Mouse (Mus musculus): ENCODE measurements around the gene Gm10320.

- TF ChIP-seq ZNF384 (IDR thresholded peaks at IDR 0.05; ENCODE audit: low read depth, low read length) (no peak), MAFK (IDR thresholded peaks at IDR 0.05; ENCODE audit: insufficient read depth, low read depth, low read length) (no peak), ZC3H11A (IDR thresholded peaks at IDR 0.05; ENCODE audit: borderline replicate concordance, low read depth, low read length) (no peak), CHD2 (IDR thresholded peaks at IDR 0.05; ENCODE audit: low read depth, low read length) (no peak), HCFC1 (IDR thresholded peaks at IDR 0.05; ENCODE audit: borderline replicate concordance, insufficient read depth, low read length) (no peak)
These were observed 49.8 kb upstream of the Gm10320 start for GRCm38 (mm10) chr13:98541601-98542000.

All from ES-E14 (cell line).